Mouse (Mus musculus) ES-E14 (cell line): Measurements from ENCODE around the gene Rad1.

Source experiments
- CHD2 ChIP-seq: IDR thresholded peaks from 2 replicates; pipeline ENCODE4 v1.6.1; 2014; ENCODE audit warnings: mild to moderate bottlenecking, low read depth, low read length, inconsistent platforms
- MAFK ChIP-seq: IDR thresholded peaks from 2 replicates; pipeline ENCODE4 v1.6.1; 2014; ENCODE audit warnings: mild to moderate bottlenecking, low read depth, low read length, inconsistent platforms; ENCODE audit not compliant: insufficient read depth

- TF ChIP-seq MAFK, result no peak
- TF ChIP-seq CHD2, result no peak
Observed at GRCm38 (mm10) chr15:10534591-10534990, 48.8 kb downstream of the Rad1 start.
